Comparison of ENCODE assay signal across 23 mouse cellular contexts in genomic region chr10:59514739-59515464, GRCm38 (mm10).
DNase-seq lines count a peak whose midpoint lies in the region; ATAC-seq and TF ChIP-seq lines count a peak whose summit lies in the region.
"Had no signal": no experiment of that assay in that cellular context is flagged by ENCODE, and none has a peak within 500 bp of the region (broad histone marks: within the 10 kb centered on the region; RNA-seq: fewer than 3 reads in every experiment).

No protein-coding gene starts in this region.

- peaks cover 38% of the 10 kb centered on the region for H3K4me1 ChIP-seq in heart, embryonic 10.5 days
- peaks cover 19% of the 10 kb centered on the region for H3K4me1 ChIP-seq in lung, embryonic 14.5 days (ENCODE audit: insufficient read depth)

- 55% methylated on average over 15 of the region's 15 CpGs for WGBS in heart, embryonic 10.5 days
- WGBS in lung, embryonic 14.5 days, result 58% methylated on average over 15 of the region's 15 CpGs

- POLR2A ChIA-PET in Patski (lab: Charles Lee), result interaction anchor here (0.5 to 1.3 kb wide), 3 partner anchors 46 to 204 kb away, joined by 3 to 4 read pairs (median 3); no protein-coding TSS in a partner anchor

- H3K4me3 ChIP-seq in heart, embryonic 10.5 days, result no peak overlapping the region
- no peak overlapping the region for H3K4me3 ChIP-seq in lung, embryonic 14.5 days (ENCODE audit: low read depth, low read length)
- H3K4me3 ChIP-seq: embryonic facial prominence, embryonic 13.5 days; heart, embryonic 15.5 days; hindbrain, embryonic 10.5 days; limb, embryonic 13.5 days; midbrain, embryonic 13.5 days; neural tube, embryonic 15.5 days had no signal

- no peaks in the 10 kb centered on the region for H3K9me3 ChIP-seq in heart, embryonic 10.5 days
- H3K9me3 ChIP-seq in lung, embryonic 14.5 days (ENCODE audit: low read depth, low read length), result no peaks in the 10 kb centered on the region
- H3K9me3 ChIP-seq: embryonic facial prominence, embryonic 13.5 days; heart, embryonic 15.5 days; hindbrain, embryonic 10.5 days; limb, embryonic 13.5 days; midbrain, embryonic 13.5 days; neural tube, embryonic 15.5 days had no signal

- no peak for TF ChIP-seq CTCF in lung, embryonic 14.5 days (IDR thresholded peaks at IDR 0.05; ENCODE audit: low read depth)
- TF ChIP-seq CTCF in Patski (IDR thresholded peaks at IDR 0.05), result no peak

- CTCF ChIA-PET in Patski (lab: Charles Lee), result interaction anchor here (0.9 to 1.7 kb wide), 5 partner anchors 9 to 172 kb away, joined by 3 to 6 read pairs (median 3); no protein-coding TSS in a partner anchor

- in situ Hi-C loops in Patski (cut with MboI; ENCODE audit: low pct_unique_long_range_greater_than_20kb), result no loop called here

- intact Hi-C loops in heart, postnatal 10 days (cut with DNase I), result no loop called here

- H3K9ac ChIP-seq in lung, embryonic 14.5 days, result no peak overlapping the region
- H3K9ac ChIP-seq: embryonic facial prominence, embryonic 13.5 days; heart, embryonic 15.5 days; limb, embryonic 13.5 days; liver, embryonic 14.5 days; midbrain, embryonic 13.5 days; neural tube, embryonic 15.5 days had no signal

- H3K27ac ChIP-seq in heart, embryonic 10.5 days, result peak overlapping the region; percentile 56
- H3K27ac ChIP-seq in lung, embryonic 14.5 days (ENCODE audit: low read depth), result no peak overlapping the region
- H3K27ac ChIP-seq: embryonic facial prominence, embryonic 13.5 days; heart, embryonic 15.5 days; hindbrain, embryonic 10.5 days; liver, embryonic 14.5 days; midbrain, embryonic 13.5 days; neural tube, embryonic 15.5 days had no signal

- no peak overlapping the region for H3K4me2 ChIP-seq in lung, embryonic 14.5 days
- H3K4me2 ChIP-seq: embryonic facial prominence, embryonic 13.5 days; heart, embryonic 15.5 days; limb, embryonic 13.5 days; midbrain, embryonic 13.5 days; neural tube, embryonic 15.5 days had no signal

- H3K36me3 ChIP-seq in heart, embryonic 10.5 days, result no peaks in the 10 kb centered on the region
- H3K36me3 ChIP-seq in lung, embryonic 14.5 days (ENCODE audit: insufficient read depth), result no peaks in the 10 kb centered on the region
- H3K36me3 ChIP-seq: embryonic facial prominence, embryonic 13.5 days; heart, embryonic 15.5 days; hindbrain, embryonic 10.5 days; limb, embryonic 13.5 days; midbrain, embryonic 13.5 days; neural tube, embryonic 15.5 days had no signal

- ATAC-seq in lung, embryonic 14.5 days (ENCODE audit: insufficient read depth), result no peak
- peak; percentile 84 for ATAC-seq in Patski
- ATAC-seq: activated CD4-positive, CD25-positive, alpha-beta regulatory T cell, adult 4 months; forebrain, embryonic 16.5 days; midbrain, embryonic 13.5 days had no signal

- no peaks in the 10 kb centered on the region for H3K27me3 ChIP-seq in heart, embryonic 10.5 days (ENCODE audit: insufficient read depth, poor library complexity, severe bottlenecking)
- H3K27me3 ChIP-seq in lung, embryonic 14.5 days (ENCODE audit: insufficient read depth, low read length), result no peaks in the 10 kb centered on the region
- no peaks in the 10 kb centered on the region for H3K27me3 ChIP-seq in Patski
- H3K27me3 ChIP-seq: embryonic facial prominence, embryonic 13.5 days; heart, embryonic 15.5 days; limb, embryonic 13.5 days; midbrain, embryonic 13.5 days; neural tube, embryonic 15.5 days had no signal

- peak; percentile 82 for DNase-seq in heart, embryonic 10.5 days (ENCODE audit: low spot score)
- no peak for DNase-seq in heart, postnatal 10 days
- DNase-seq in lung, embryonic 14.5 days, result peak; percentile 27
- DNase-seq in lung, postnatal 14 days, result no peak
- DNase-seq in 3134 (ENCODE audit: extremely low read depth, insufficient read length, low spot score) (peak; percentile 11), Patski (ENCODE audit: low read depth, low spot score) (peak; percentile 75)
- no peak for DNase-seq in T-cell, adult 2 months (ENCODE audit: low spot score)
- DNase-seq: adrenal gland, postnatal 25 days; B cell, adult 2 months; cerebellum, adult 11 months; cerebellum, postnatal 10 days; kidney, adult 11 months; right cerebral cortex, postnatal 25 days; thymus, postnatal 36 days had no signal

Comparison
In these comparisons a context has a peak if more than half of its experiments do, and no peak if none do; other contexts are left out.
1. DNase-seq: peak in heart, embryonic 10.5 days (single experiment), lung, embryonic 14.5 days (single experiment), 3134 (single experiment) and Patski (single experiment); none in heart, postnatal 10 days (0 of 2), lung, postnatal 14 days (single experiment) and T-cell, adult 2 months (single experiment).